Mouse (Mus musculus) limb, embryonic 13.5 days (tissue): ENCODE measurements around the gene Rpl7a. TPM values are rescaled to one million over a fixed set of nuclear protein-coding genes. Genes with fewer than 3 reads are reported as not detected.

ENCODE experiments used
- ATAC-seq: fragments of 200-750 bp; cut with Nextera tagmentation; 2 replicates; pipeline ENCODE4 v1.8.0; 2017; ENCODE audit warnings: low read depth, moderate number of reproducible peaks, moderate TSS enrichment; ENCODE audit not compliant: low FRiP score
- H3K27ac ChIP-seq: fragments of 300-500 bp; sonication (generic); 2 replicates; pipeline ENCODE4 v1.5.1; 2015; ENCODE audit warnings: inconsistent platforms, mild to moderate bottlenecking, moderate library complexity
- H3K27me3 ChIP-seq: fragments of 300-500 bp; sonication (generic); 2 replicates; pipeline ENCODE4 v1.6.1; 2015; ENCODE audit warnings: mild to moderate bottlenecking, inconsistent platforms
- H3K36me3 ChIP-seq: fragments of 300-500 bp; sonication (generic); 2 replicates; pipeline ENCODE4 v1.6.1; 2015; ENCODE audit warnings: inconsistent platforms, mild to moderate bottlenecking, moderate library complexity
- H3K4me1 ChIP-seq: fragments of 300-500 bp; sonication (generic); 2 replicates; pipeline ENCODE4 v1.6.1; 2015; ENCODE audit warnings: inconsistent platforms
- H3K4me2 ChIP-seq: fragments of 300-500 bp; sonication (generic); replicated peaks from 2 replicates; pipeline ENCODE4 v1.6.1; 2015; ENCODE audit warnings: inconsistent platforms, mild to moderate bottlenecking, moderate library complexity
- H3K4me3 ChIP-seq: fragments of 300-500 bp; sonication (generic); 2 replicates; pipeline ENCODE4 v1.5.1; 2015; ENCODE audit warnings: moderate library complexity, mild to moderate bottlenecking, inconsistent platforms
- H3K9ac ChIP-seq: fragments of 300-500 bp; sonication (generic); 2 replicates; pipeline ENCODE4 v1.6.1; 2015; ENCODE audit warnings: mild to moderate bottlenecking, inconsistent platforms
- H3K9me3 ChIP-seq: fragments of 300-500 bp; sonication (generic); 2 replicates; pipeline ENCODE4 v1.6.1; 2016; ENCODE audit warnings: inconsistent platforms
- WGBS: fragments of 180-500 bp; shearing (Covaris S2); methylation state at CpG from one replicate; pipeline ENCODE4 v1.1.7; 2015; 5-methylcytosine and 5-hydroxymethylcytosine counted together
- polyA plus RNA-seq: library from polyadenylated mRNA; unstranded; fragments of >200 nt; fragmentation: Nextera tagmentation; extraction: Ambion mirVana; gene quantifications from 2 replicates; pipeline ENCODE4 v1.2.1, GENCODE M21; 2015

The Rpl7a gene
- polyA plus RNA-seq, 1 experiment from 2014 or later = 647 TPM

- H3K27me3 ChIP-seq = no peaks in the 10 kb centered on the region
- 85% methylated on average over 3 of the region's 3 CpGs for WGBS
- no peaks in the 10 kb centered on the region for H3K4me1 ChIP-seq
- no peak overlapping the region for H3K4me3 ChIP-seq
- no peak overlapping the region for H3K27ac ChIP-seq
- no peak overlapping the region for H3K9ac ChIP-seq
- no peak overlapping the region for H3K4me2 ChIP-seq
- no peaks in the 10 kb centered on the region for H3K9me3 ChIP-seq
- 0 out of 2 replicates have a peak, but pooled peaks cover 12% of the 10 kb centered on the region for H3K36me3 ChIP-seq
- no peak for ATAC-seq
Observed at GRCm38 (mm10) chr2:26943253-26943652, 32.7 kb downstream of the Rpl7a start.

- Histone ChIP-seq H3K9me3 (no peaks in the 10 kb centered on the region), H3K36me3 (peaks cover 81% of the 10 kb centered on the region), H3K4me3 (no peak overlapping the region), H3K27me3 (no peaks in the 10 kb centered on the region), H3K27ac (no peak overlapping the region), H3K9ac (no peak overlapping the region), H3K4me1 (no peaks in the 10 kb centered on the region), H3K4me2 (no peak overlapping the region)
- no peak for ATAC-seq
- WGBS = 86% methylated on average over 2 of the region's 2 CpGs
Observed at GRCm38 (mm10) chr2:26950411-26950810, 39.8 kb downstream of the Rpl7a start.

- Histone ChIP-seq H3K9ac (no peak overlapping the region), H3K4me1 (no peaks in the 10 kb centered on the region), H3K9me3 (no peaks in the 10 kb centered on the region), H3K4me2 (no peak overlapping the region), H3K27ac (no peak overlapping the region), H3K36me3 (peaks cover 90% of the 10 kb centered on the region), H3K27me3 (no peaks in the 10 kb centered on the region), H3K4me3 (no peak overlapping the region)
- no peak for ATAC-seq
- WGBS = 85% methylated on average over 8 of the region's 8 CpGs
Observed at GRCm38 (mm10) chr2:26951346-26951905, 40.9 kb downstream of the Rpl7a start.

- Histone ChIP-seq H3K36me3 (peaks cover 92% of the 10 kb centered on the region), H3K4me2 (no peak overlapping the region), H3K4me1 (no peaks in the 10 kb centered on the region), H3K9me3 (no peaks in the 10 kb centered on the region), H3K9ac (no peak overlapping the region), H3K27ac (no peak overlapping the region), H3K4me3 (no peak overlapping the region), H3K27me3 (no peaks in the 10 kb centered on the region)
- WGBS = 95% methylated on average over 4 of the region's 4 CpGs
- ATAC-seq = no peak
Observed at GRCm38 (mm10) chr2:26952193-26952592, 41.6 kb downstream of the Rpl7a start.

- ATAC-seq = no peak
- H3K4me2 ChIP-seq = no peak overlapping the region
- no peaks in the 10 kb centered on the region for H3K9me3 ChIP-seq
- WGBS = 79% methylated on average over 8 of the region's 8 CpGs
- no peaks in the 10 kb centered on the region for H3K4me1 ChIP-seq
- H3K27ac ChIP-seq = no peak overlapping the region
- H3K36me3 ChIP-seq = peaks cover 96% of the 10 kb centered on the region
- H3K4me3 ChIP-seq = no peak overlapping the region
- H3K27me3 ChIP-seq = no peaks in the 10 kb centered on the region
- H3K9ac ChIP-seq = no peak overlapping the region
Observed at GRCm38 (mm10) chr2:26952866-26953265, 42.3 kb downstream of the Rpl7a start.

- H3K9ac ChIP-seq = no peak overlapping the region
- 89% methylated on average over 2 of the region's 2 CpGs for WGBS
- H3K4me2 ChIP-seq = no peak overlapping the region
- H3K27me3 ChIP-seq = no peaks in the 10 kb centered on the region
- H3K9me3 ChIP-seq = no peaks in the 10 kb centered on the region
- H3K4me3 ChIP-seq = no peak overlapping the region
- no peak overlapping the region for H3K27ac ChIP-seq
- ATAC-seq = no peak
- peaks cover 95% of the 10 kb centered on the region for H3K36me3 ChIP-seq
- H3K4me1 ChIP-seq = no peaks in the 10 kb centered on the region
Observed at GRCm38 (mm10) chr2:26954735-26955395, 44.3 kb downstream of the Rpl7a start.

- no peak overlapping the region for H3K4me3 ChIP-seq
- H3K27ac ChIP-seq = no peak overlapping the region
- peaks cover 8% of the 10 kb centered on the region for H3K4me1 ChIP-seq
- peaks cover 95% of the 10 kb centered on the region for H3K36me3 ChIP-seq
- WGBS = 93% methylated on average over 12 of the region's 12 CpGs
- no peak overlapping the region for H3K9ac ChIP-seq
- no peak for ATAC-seq
- no peaks in the 10 kb centered on the region for H3K9me3 ChIP-seq
- no peak overlapping the region for H3K4me2 ChIP-seq
- no peaks in the 10 kb centered on the region for H3K27me3 ChIP-seq
Observed at GRCm38 (mm10) chr2:26956811-26957487, 46.4 kb downstream of the Rpl7a start.

GRCm38 (mm10) chr2:26957488-26957859 lies 46.9 kb downstream of the Rpl7a start:
- Histone ChIP-seq H3K4me1 (peaks cover 12% of the 10 kb centered on the region), H3K27me3 (no peaks in the 10 kb centered on the region), H3K27ac (no peak overlapping the region), H3K36me3 (peaks cover 95% of the 10 kb centered on the region), H3K9me3 (no peaks in the 10 kb centered on the region), H3K9ac (no peak overlapping the region), H3K4me3 (no peak overlapping the region), H3K4me2 (no peak overlapping the region)
- 86% methylated on average over 2 of the region's 2 CpGs for WGBS
- ATAC-seq = no peak

GRCm38 (mm10) chr2:26960756-26961155 lies 50.2 kb downstream of the Rpl7a start:
- Histone ChIP-seq H3K27me3 (no peaks in the 10 kb centered on the region), H3K4me1 (peaks cover 25% of the 10 kb centered on the region), H3K4me2 (no peak overlapping the region), H3K9me3 (no peaks in the 10 kb centered on the region), H3K27ac (no peak overlapping the region), H3K36me3 (peaks cover 62% of the 10 kb centered on the region), H3K9ac (peak overlapping the region; percentile 25; the same call in 1 of the 2 replicates), H3K4me3 (no peak overlapping the region)
- no peak for ATAC-seq
- WGBS = 75% methylated on average over 4 of the region's 4 CpGs

Other genes starting within 250 kb of the Rpl7a start
- not detected in 2 replicates for gene Lcn4, start 239.5 kb upstream of the Rpl7a start, polyA plus RNA-seq
- not detected in 2 replicates for gene Abo, start 45.8 kb upstream of the Rpl7a start, polyA plus RNA-seq
- 30.7 and 31.5 TPM in 2 replicates for gene Surf6, start 7.9 kb upstream of the Rpl7a start, polyA plus RNA-seq
- gene Med22, start 87 bp upstream of the Rpl7a start, polyA plus RNA-seq = 58.7 and 59.1 TPM in 2 replicates
- gene Surf2, start 5.6 kb downstream of the Rpl7a start, polyA plus RNA-seq = 42.0 and 48.8 TPM in 2 replicates
- 58.1 and 58.7 TPM in 2 replicates for gene Surf1, start 5.8 kb downstream of the Rpl7a start, polyA plus RNA-seq
- 254 and 280 TPM in 2 replicates for gene Surf4, start 23.2 kb downstream of the Rpl7a start, polyA plus RNA-seq
- not detected in 2 replicates for gene Stkld1, start 23.3 kb downstream of the Rpl7a start, polyA plus RNA-seq
- gene Rexo4, start 53.6 kb downstream of the Rpl7a start, polyA plus RNA-seq = 48.6 and 52.9 TPM in 2 replicates
- gene Adamts13, start 62.7 kb downstream of the Rpl7a start, polyA plus RNA-seq = not detected in 2 replicates
- 96.3 and 102 TPM in 2 replicates for gene Cacfd1, start 99.2 kb downstream of the Rpl7a start, polyA plus RNA-seq
- 0.75 and 0.77 TPM in 2 replicates for gene Slc2a6, start 117.2 kb downstream of the Rpl7a start, polyA plus RNA-seq
- gene Mymk, start 161.4 kb downstream of the Rpl7a start, polyA plus RNA-seq = 43.3 and 49.0 TPM in 2 replicates
- gene Adamtsl2, start 168.6 kb downstream of the Rpl7a start, polyA plus RNA-seq = 13.3 and 13.8 TPM in 2 replicates
- gene Fam163b, start 231.7 kb downstream of the Rpl7a start, polyA plus RNA-seq = 0.46 and 0.52 TPM in 2 replicates